Mouse (Mus musculus): ENCODE results near the gene Slc9a3r1.

The Slc9a3r1 gene

DNA sequence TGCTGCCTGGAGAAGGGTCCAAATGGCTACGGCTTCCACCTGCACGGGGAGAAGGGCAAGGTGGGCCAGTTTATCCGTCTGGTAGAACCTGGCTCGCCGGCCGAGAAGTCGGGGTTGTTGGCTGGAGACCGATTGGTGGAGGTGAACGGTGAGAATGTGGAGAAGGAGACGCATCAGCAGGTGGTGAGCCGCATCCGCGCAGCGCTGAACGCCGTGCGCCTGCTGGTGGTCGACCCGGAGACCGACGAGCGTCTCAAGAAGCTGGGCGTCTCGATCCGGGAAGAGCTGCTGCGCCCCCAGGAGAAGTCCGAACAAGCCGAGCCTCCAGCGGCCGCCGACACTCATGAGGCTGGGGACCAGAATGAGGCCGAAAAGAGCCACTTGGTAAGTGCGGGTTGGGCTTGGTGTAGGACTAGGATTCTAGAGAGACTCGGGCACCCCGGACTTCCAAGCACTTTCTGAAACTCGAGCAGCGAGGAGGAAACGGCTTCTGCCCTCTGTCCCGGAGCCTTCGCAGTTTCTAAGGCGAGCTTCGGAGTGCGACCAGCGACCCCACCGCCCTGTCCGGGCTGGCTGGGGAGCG, 518 bp downstream of the Slc9a3r1 start:
- peak; percentile 61 for DNase-seq

DNA sequence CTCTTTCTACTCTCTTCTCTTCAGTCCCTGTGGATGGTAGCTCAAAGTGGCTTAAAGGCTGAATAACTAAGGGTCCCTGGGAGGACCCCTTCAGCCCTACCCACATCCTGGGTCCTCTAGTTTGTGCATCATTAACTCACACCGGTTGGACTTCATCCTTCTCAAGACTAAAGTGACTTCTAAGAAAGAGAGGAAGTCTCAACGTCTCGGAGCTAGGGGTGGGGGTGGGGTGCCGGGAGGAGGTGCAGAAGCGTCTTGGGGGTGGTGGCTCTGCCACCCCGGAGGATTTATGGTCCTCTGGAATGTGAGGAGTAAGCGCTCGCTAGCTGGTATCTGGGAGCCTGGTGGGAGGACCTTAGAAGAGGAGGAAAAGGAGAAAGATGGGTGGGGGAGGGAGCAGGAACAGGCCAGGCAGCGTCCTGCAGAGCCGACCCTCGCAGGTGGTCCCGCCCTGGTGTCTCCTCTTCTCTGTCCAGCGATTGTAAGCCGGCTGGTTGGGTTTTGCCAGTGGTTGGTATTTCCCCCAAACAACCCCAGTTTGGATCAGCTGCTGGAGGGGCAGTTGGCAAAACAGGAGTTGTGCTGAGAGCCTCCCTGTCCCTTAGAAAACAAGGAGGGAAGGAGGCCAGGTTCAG, 1.3 kb downstream of the Slc9a3r1 start:
- DNase-seq, result peak; percentile 73

GRCm38 (mm10) chr11:115164976-115165374, 1.8 kb downstream of the Slc9a3r1 start:
- DNase-seq, result peak; percentile 68

GRCm38 (mm10) chr11:115166776-115167175, 3.6 kb downstream of the Slc9a3r1 start:
- no peak for DNase-seq

- DNase-seq, result no peak
These were observed 4.6 kb downstream of the Slc9a3r1 start for GRCm38 (mm10) chr11:115167631-115168249.

- no peak for DNase-seq
These were observed 6.3 kb downstream of the Slc9a3r1 start for GRCm38 (mm10) chr11:115169430-115169829.

DNA sequence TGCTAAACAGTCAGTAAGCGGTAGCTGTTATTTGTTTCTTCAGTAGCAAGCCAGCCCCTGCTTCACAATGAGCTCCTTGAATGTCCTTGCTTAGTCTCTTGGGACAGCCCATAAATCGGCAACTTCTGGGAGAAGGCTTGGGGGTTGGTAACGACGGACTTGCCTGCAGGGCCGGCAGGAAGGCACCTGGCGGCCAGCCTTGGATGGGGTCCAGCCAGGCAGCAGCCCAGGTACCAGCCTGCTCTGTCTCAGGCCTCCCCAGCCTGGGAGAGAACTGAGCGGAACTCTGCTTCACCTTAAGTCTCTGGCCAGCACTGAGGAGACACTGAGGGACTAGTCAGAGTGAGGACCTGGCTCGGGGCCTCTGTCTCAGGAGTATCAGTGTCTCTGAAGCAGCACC, 8.0 kb downstream of the Slc9a3r1 start:
- DNase-seq, result peak; percentile 70

DNA sequence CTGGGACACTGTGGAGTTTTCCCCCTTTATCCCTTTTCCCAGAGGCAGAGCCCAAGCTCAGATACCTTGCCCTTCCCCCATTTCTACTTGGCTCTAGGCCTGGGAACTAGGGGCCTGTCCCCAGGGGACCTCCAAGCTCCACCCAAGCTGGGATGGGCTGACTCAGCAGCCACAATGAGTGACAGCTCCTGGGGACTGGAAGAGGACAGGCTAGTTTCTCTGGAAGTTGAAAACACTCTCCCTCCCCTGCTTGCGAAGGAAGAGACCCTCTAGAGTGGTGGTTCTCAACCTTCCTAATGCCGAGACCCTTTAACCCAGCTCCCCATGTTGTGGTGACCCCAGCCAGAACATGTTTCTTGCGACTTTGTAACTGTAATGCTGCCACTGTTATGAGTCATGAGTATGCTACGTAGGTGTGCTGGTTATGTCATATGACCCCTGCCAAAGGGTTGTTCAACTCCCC, 9.7 kb downstream of the Slc9a3r1 start:
- peak; percentile 82 for DNase-seq

- DNase-seq, result peak; percentile 66
These were observed 10.6 kb downstream of the Slc9a3r1 start for GRCm38 (mm10) chr11:115173549-115174339.

DNA sequence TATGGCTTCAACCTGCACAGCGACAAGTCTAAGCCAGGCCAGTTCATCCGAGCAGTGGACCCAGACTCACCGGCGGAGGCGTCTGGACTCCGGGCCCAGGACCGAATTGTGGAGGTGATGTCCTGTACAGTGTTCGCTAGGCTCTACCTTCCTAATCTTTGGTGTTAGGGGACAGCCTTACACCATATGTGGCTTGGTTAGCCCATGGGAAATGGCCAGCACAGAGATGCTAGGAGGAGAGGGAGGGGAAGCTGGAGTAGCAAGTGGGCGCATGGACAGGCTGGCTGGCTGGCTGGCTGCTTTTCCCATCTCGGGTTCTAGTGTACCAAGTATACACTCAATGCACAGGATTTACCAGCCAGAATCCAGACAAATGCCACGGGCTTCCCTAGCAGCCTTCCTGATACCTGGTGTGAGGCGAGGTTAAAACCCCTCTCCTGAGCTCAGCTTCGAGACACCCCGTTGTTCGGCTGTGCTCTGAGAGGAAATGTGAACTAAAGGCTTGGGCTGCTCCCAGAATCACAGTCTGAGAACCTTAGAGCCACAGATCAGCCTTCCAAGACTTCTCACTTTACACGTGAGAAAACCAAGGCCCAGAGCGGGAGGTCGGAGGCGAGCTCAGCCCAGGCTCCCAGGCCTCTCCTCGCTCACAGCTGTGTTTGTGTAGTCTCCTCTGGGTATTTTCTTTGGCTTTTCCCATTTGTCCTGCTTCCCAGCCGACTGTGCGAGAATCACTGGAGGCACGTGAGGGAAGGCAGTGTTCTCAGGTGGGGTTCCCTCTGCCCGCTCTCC, 13.5 kb downstream of the Slc9a3r1 start:
- DNase-seq, result no peak

DNA sequence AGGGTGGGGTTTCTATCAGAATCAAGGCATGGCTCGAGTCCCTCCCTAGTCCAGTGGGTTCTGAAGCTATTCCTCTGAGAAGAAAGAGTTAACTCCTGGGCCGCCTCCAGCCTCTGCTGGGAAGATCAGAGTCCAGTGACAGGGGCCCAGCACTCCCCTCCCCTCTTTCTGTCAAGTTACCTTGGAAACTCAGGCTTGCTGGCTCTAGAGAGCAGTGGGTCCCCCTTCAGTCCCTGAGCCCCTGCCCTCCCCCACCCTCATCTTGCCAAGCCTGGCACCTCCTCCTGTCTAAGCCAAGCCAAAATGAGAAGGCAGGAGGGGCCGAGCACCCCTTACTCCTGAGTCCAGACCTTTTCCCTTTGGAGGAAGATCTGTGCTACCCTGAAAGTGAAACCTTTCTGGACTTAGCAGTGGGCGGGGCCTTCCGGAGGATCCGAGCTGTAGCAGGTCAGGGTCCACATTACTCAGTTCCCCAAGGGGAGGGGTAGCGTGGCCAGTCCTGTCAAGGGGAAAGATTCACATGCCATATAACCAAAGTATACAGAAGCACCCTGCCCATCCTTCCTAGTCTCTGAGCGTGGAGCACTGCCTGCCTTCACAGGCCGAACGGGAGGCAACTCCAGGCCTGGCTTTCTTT, 14.5 kb downstream of the Slc9a3r1 start:
- peak; percentile 80 for DNase-seq

GRCm38 (mm10) chr11:115178766-115179165, 15.6 kb downstream of the Slc9a3r1 start:
- no peak for DNase-seq

- DNase-seq, result no peak
These were observed 16.1 kb downstream of the Slc9a3r1 start for GRCm38 (mm10) chr11:115179191-115179590.

DNA sequence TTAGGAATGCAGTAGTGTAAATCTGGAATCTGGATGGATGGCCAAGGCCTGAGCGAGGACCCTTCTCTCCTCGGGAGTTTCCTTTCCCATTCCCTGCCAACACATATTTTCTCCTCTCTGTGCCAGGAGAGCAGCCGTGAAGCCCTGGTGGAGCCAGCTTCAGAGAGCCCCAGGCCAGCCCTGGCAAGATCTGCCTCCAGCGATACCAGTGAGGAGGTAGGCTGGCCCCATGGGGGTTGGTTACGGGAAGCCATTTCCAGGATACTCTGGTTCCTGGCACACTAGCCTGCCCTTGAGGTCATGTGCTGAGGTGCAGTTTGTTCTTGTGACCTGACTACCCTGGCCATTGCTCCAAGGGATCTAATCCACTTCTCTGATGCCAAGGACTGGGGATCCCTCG, 16.7 kb downstream of the Slc9a3r1 start:
- DNase-seq, result no peak

- DNase-seq, result peak; percentile 91
These were observed 18.9 kb downstream of the Slc9a3r1 start for GRCm38 (mm10) chr11:115181913-115182638.

GRCm38 (mm10) chr11:115184973-115185372, 21.8 kb downstream of the Slc9a3r1 start:
- no peak for DNase-seq

- DNase-seq, result peak; percentile 100
These were observed 24.1 kb downstream of the Slc9a3r1 start, which contains the start of gene Tmem104 for GRCm38 (mm10) chr11:115187224-115187639. Gene Tmem104, plus strand, starts transcription at chr11:115187487.

GRCm38 (mm10) chr11:115187693-115188092, 24.6 kb downstream of the Slc9a3r1 start, which contains the start of gene Nat9:
Gene Nat9, minus strand, starts transcription at chr11:115187859.
- DNase-seq, result no peak

- no peak for DNase-seq
These were observed 25.5 kb downstream of the Slc9a3r1 start for GRCm38 (mm10) chr11:115188539-115189231.

DNA sequence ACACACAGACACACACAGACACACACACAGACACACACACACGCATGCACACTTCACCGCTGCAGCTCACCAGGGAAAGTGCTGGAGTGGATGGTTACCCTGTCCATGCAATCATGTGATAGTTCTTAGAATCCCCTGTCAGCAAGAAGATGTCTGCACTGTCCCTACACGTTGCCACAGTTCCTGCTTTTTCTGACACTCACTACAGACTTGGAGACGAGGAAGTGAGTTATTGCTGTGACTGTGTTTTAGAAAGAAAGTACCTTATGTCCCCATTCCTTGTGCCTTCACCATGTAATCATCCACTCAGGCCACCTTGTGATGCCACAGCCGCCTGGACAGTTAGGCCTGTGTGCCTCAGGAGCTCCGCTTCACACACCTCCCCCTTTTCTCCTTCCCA, 26.2 kb downstream of the Slc9a3r1 start:
- no peak for DNase-seq

All from kidney, postnatal 10 days (tissue).